Mouse (Mus musculus) heart, postnatal 0 days (tissue): ENCODE measurements around the gene Pkp4. TPM values are rescaled to one million over a fixed set of nuclear protein-coding genes. Genes with fewer than 3 reads are reported as not detected.

Source experiments
- ATAC-seq: fragments of 200-750 bp; cut with Nextera tagmentation; 2 replicates; pipeline ENCODE4 v1.8.0; 2017; ENCODE audit warnings: low read depth, moderate number of reproducible peaks, moderate library complexity; ENCODE audit not compliant: insufficient read depth
- DNase-seq: peaks from one replicate; pipeline ENCODE4 v3.0.0-alpha.2; 2016; ENCODE audit warnings: low spot score
- H3K27ac ChIP-seq: fragments of 300-500 bp; sonication (generic); 2 replicates; pipeline ENCODE4 v1.5.1; 2014; ENCODE audit warnings: low read depth, mild to moderate bottlenecking
- H3K27me3 ChIP-seq: fragments of 300-500 bp; sonication (generic); 2 replicates; pipeline ENCODE4 v1.6.1; 2014; ENCODE audit warnings: low read length, mixed read lengths; ENCODE audit not compliant: control insufficient read depth, insufficient read depth
- H3K36me3 ChIP-seq: fragments of 300-500 bp; sonication (generic); replicated peaks from 2 replicates; pipeline ENCODE4 v1.6.1; 2014; ENCODE audit warnings: low read length, mixed read lengths; ENCODE audit not compliant: control insufficient read depth, insufficient read depth
- H3K4me1 ChIP-seq: fragments of 300-500 bp; sonication (generic); 2 replicates; pipeline ENCODE4 v1.6.1; 2014; ENCODE audit warnings: antibody characterized with exemption; ENCODE audit not compliant: control insufficient read depth, insufficient read depth
- H3K4me2 ChIP-seq: fragments of 300-500 bp; sonication (generic); 2 replicates; pipeline ENCODE4 v1.6.1; 2014; ENCODE audit warnings: low read depth, mild to moderate bottlenecking, low read length, moderate library complexity
- H3K4me3 ChIP-seq: fragments of 300-500 bp; sonication (generic); 2 replicates; pipeline ENCODE4 v1.5.1; 2014; ENCODE audit warnings: low read depth, low read length
- H3K9ac ChIP-seq: fragments of 300-500 bp; sonication (generic); replicated peaks from 2 replicates; pipeline ENCODE4 v1.6.1; 2014; ENCODE audit warnings: low read depth, low read length, mixed read lengths
- H3K9me3 ChIP-seq: fragments of 300-500 bp; sonication (generic); replicated peaks from 2 replicates; pipeline ENCODE4 v1.6.1; 2016; ENCODE audit warnings: low read length; ENCODE audit not compliant: control insufficient read depth
- CTCF ChIP-seq: IDR thresholded peaks from 2 replicates; pipeline ENCODE4 v1.5.1; 2016; ENCODE audit warnings: antibody characterized with exemption, control low read depth, low read depth
- EP300 ChIP-seq: IDR thresholded peaks from 2 replicates; pipeline ENCODE4 v1.6.1; 2016; ENCODE audit warnings: antibody characterized with exemption, low read depth
- WGBS: fragments of 180-500 bp; shearing (Covaris S2); extraction: QIAGEN DNeasy Blood & Tissue Kit; methylation state at CpG from one replicate; pipeline ENCODE4 v1.1.7; 2014; 5-methylcytosine and 5-hydroxymethylcytosine counted together
- polyA plus RNA-seq: library from polyadenylated mRNA; unstranded; fragments of >200 nt; fragmentation: Nextera tagmentation; extraction: Ambion mirVana; gene quantifications from 2 replicates; pipeline ENCODE4 v1.2.1, GENCODE M21; 2015
- total RNA-seq: library from RNA; depleted of rRNA; stranded (reverse); fragments of >200 nt; gene quantifications from 2 replicates; pipeline ENCODE4 v1.2.3, GENCODE M21; 2014; ENCODE audit warnings: low replicate concordance

Pkp4 gene
- total and polyA plus RNA-seq, 2 experiments from 2014 or later, result 36.1 to 232 TPM

- peak; percentile 38; the same call in 1 of the 2 replicates for ATAC-seq
- no peaks in the 10 kb centered on the region for H3K27me3 ChIP-seq
- no peak overlapping the region for H3K4me2 ChIP-seq
- TF ChIP-seq CTCF (no peak), EP300 (no peak)
- H3K36me3 ChIP-seq, result no peaks in the 10 kb centered on the region
- no peak overlapping the region for H3K4me3 ChIP-seq
- H3K9me3 ChIP-seq, result no peaks in the 10 kb centered on the region
- H3K27ac ChIP-seq, result peak overlapping the region; percentile 82
- H3K4me1 ChIP-seq, result peaks cover 28% of the 10 kb centered on the region
- 51% methylated on average over 8 of the region's 8 CpGs for WGBS
- H3K9ac ChIP-seq, result no peak overlapping the region
- peak; percentile 69 for DNase-seq
These were observed 124.3 kb downstream of the Pkp4 start for GRCm38 (mm10) chr2:59284734-59285490.

- no peak for DNase-seq
These were observed 124.9 kb downstream of the Pkp4 start for GRCm38 (mm10) chr2:59285581-59285980.

GRCm38 (mm10) chr2:59286247-59286646 is 125.6 kb downstream of the Pkp4 start:
- ATAC-seq, result peak; percentile 80
- peak overlapping the region; percentile 2 for H3K4me2 ChIP-seq
- no peaks in the 10 kb centered on the region for H3K27me3 ChIP-seq

More at GRCm38 (mm10) chr2:59285581-59285980, 124.9 kb downstream of the Pkp4 start:
- peak overlapping the region; percentile 82 for H3K27ac ChIP-seq
- no peaks in the 10 kb centered on the region for H3K9me3 ChIP-seq
- H3K4me3 ChIP-seq, result no peak overlapping the region
- H3K36me3 ChIP-seq, result no peaks in the 10 kb centered on the region
- no peak for ATAC-seq
- TF ChIP-seq CTCF, result no peak
- TF ChIP-seq EP300, result no peak
- H3K4me1 ChIP-seq, result peaks cover 28% of the 10 kb centered on the region
- no peaks in the 10 kb centered on the region for H3K27me3 ChIP-seq
- 23% methylated on average over 1 of the region's 1 CpGs for WGBS
- no peak overlapping the region for H3K4me2 ChIP-seq
- no peak overlapping the region for H3K9ac ChIP-seq

GRCm38 (mm10) chr2:59287630-59288029 is 127.0 kb downstream of the Pkp4 start:
- DNase-seq, result no peak
- Histone ChIP-seq H3K4me1 (peaks cover 28% of the 10 kb centered on the region), H3K4me2 (no peak overlapping the region), H3K9ac (no peak overlapping the region), H3K9me3 (no peaks in the 10 kb centered on the region), H3K27me3 (no peaks in the 10 kb centered on the region), H3K36me3 (no peaks in the 10 kb centered on the region), H3K4me3 (no peak overlapping the region), H3K27ac (no peak overlapping the region)
- 88% methylated on average over 8 of the region's 8 CpGs for WGBS
- ATAC-seq, result no peak
- TF ChIP-seq EP300 (no peak), CTCF (no peak)

More at GRCm38 (mm10) chr2:59286247-59286646, 125.6 kb downstream of the Pkp4 start:
- Histone ChIP-seq H3K9me3 (no peaks in the 10 kb centered on the region), H3K27ac (peak overlapping the region; percentile 86), H3K36me3 (no peaks in the 10 kb centered on the region), H3K4me1 (peaks cover 28% of the 10 kb centered on the region), H3K4me3 (0 out of 2 replicates have a peak overlapping the region, but pooled peaks have one; percentile 1), H3K9ac (no peak overlapping the region)
- DNase-seq, result peak; percentile 90
- no peak; the same call in 1 of the 2 replicates for TF ChIP-seq EP300
- TF ChIP-seq CTCF, result no peak
- WGBS, result 11% methylated on average over 9 of the region's 9 CpGs

GRCm38 (mm10) chr2:59289411-59289810 is 128.8 kb downstream of the Pkp4 start:
- TF ChIP-seq EP300 (no peak), CTCF (no peak)
- WGBS, result 76% methylated on average over 2 of the region's 2 CpGs

More at GRCm38 (mm10) chr2:59289411-59289810, 128.8 kb downstream of the Pkp4 start:
- ATAC-seq (no peak), DNase-seq (no peak)
- no peaks in the 10 kb centered on the region for H3K27me3 ChIP-seq
- no peaks in the 10 kb centered on the region for H3K36me3 ChIP-seq
- no peak overlapping the region for H3K9ac ChIP-seq
- no peak overlapping the region for H3K27ac ChIP-seq
- H3K4me1 ChIP-seq, result peaks cover 24% of the 10 kb centered on the region
- H3K4me2 ChIP-seq, result no peak overlapping the region
- H3K4me3 ChIP-seq, result no peak overlapping the region
- no peaks in the 10 kb centered on the region for H3K9me3 ChIP-seq
